Mouse (Mus musculus): ENCODE measurements around the gene Gm11555. TPM values are rescaled to one million over a fixed set of nuclear protein-coding genes. Genes with fewer than 3 reads are reported as not detected.

Gene Gm11555
- total RNA-seq (2023), result not detected in 2 replicates

GRCm38 (mm10) chr11:99650136-99650535, at the start of gene Gm11555:
TSS of gene Gm11555 (minus strand) at chr11:99650236.

GRCm38 (mm10) chr11:99690463-99690862, 40.4 kb upstream of the Gm11555 start, which contains the start of gene Gm14190:
TSS of gene Gm14190 (minus strand) at chr11:99690740.

GRCm38 (mm10) chr11:99665860-99666259, 15.8 kb upstream of the Gm11555 start, which contains the start of gene Krtap4-6:
TSS of gene Krtap4-6 (minus strand) at chr11:99665960.

GRCm38 (mm10) chr11:99658467-99659010, 8.5 kb upstream of the Gm11555 start, which contains the start of gene Gm11563:
TSS of gene Gm11563 (minus strand) at chr11:99658960.

GRCm38 (mm10) chr11:99643635-99644139, 6.3 kb downstream of the Gm11555 start, which contains the start of gene Krtap4-7:
TSS of gene Krtap4-7 (minus strand) at chr11:99644089.

GRCm38 (mm10) chr11:99634653-99635134, 15.3 kb downstream of the Gm11555 start, which contains the start of gene Krtap4-2:
TSS of gene Krtap4-2 (minus strand) at chr11:99635084.

GRCm38 (mm10) chr11:99628138-99628537, 21.9 kb downstream of the Gm11555 start, which contains the start of gene Krtap4-1:
TSS of gene Krtap4-1 (minus strand) at chr11:99628238.

GRCm38 (mm10) chr11:99620335-99620734, 29.7 kb downstream of the Gm11555 start, which contains the start of gene Gm11562:
TSS of gene Gm11562 (minus strand) at chr11:99620435.

GRCm38 (mm10) chr11:99614796-99615363, 35.2 kb downstream of the Gm11555 start, which contains the start of gene Krtap2-4:
TSS of gene Krtap2-4 (minus strand) at chr11:99614846.

GRCm38 (mm10) chr11:99610089-99610488, 39.9 kb downstream of the Gm11555 start, which contains the start of gene Gm11937:
TSS of gene Gm11937 (minus strand) at chr11:99610189.

GRCm38 (mm10) chr11:99603208-99603607, 46.8 kb downstream of the Gm11555 start, which contains the start of gene Gm11938:
TSS of gene Gm11938 (minus strand) at chr11:99603308.

Other genes starting within 250 kb of the Gm11555 start
- not detected in 2 replicates for gene Krt12, start 228.0 kb downstream of the Gm11555 start, total RNA-seq (2023)
- gene Krt20, start 212.1 kb downstream of the Gm11555 start, total RNA-seq (2023), result not detected in 2 replicates
- not detected in 2 replicates for gene Krt23, start 157.1 kb downstream of the Gm11555 start, total RNA-seq (2023)
- gene Krt39, start 128.9 kb downstream of the Gm11555 start, total RNA-seq (2023), result not detected in 2 replicates
- gene Krt40, start 107.1 kb downstream of the Gm11555 start, total RNA-seq (2023), result not detected in 2 replicates
- gene Krtap3-3, start 99.4 kb downstream of the Gm11555 start, total RNA-seq (2023), result not detected in 2 replicates
- not detected in 2 replicates for gene Krtap3-2, start 93.4 kb downstream of the Gm11555 start, total RNA-seq (2023)
- gene Gm11939, start 90.8 kb downstream of the Gm11555 start, total RNA-seq (2023), result not detected in 2 replicates
- gene Krtap3-1, start 83.6 kb downstream of the Gm11555 start, total RNA-seq (2023), result not detected in 2 replicates
- gene Krtap1-5, start 69.2 kb downstream of the Gm11555 start, total RNA-seq (2023), result not detected in 2 replicates
- not detected in 2 replicates for gene Krtap1-4, start 66.6 kb downstream of the Gm11555 start, total RNA-seq (2023)
- gene Krtap1-3, start 58.9 kb downstream of the Gm11555 start, total RNA-seq (2023), result not detected in 2 replicates
- gene Krtap9-3, start 52.1 kb downstream of the Gm11555 start, total RNA-seq (2023), result not detected in 2 replicates
- gene Gm11938, start 46.9 kb downstream of the Gm11555 start, total RNA-seq (2023), result not detected in 2 replicates
- gene Gm11937, start 40.0 kb downstream of the Gm11555 start, total RNA-seq (2023), result not detected in 2 replicates
- gene Krtap2-4, start 35.4 kb downstream of the Gm11555 start, total RNA-seq (2023), result not detected in 2 replicates
- gene Gm11562, start 29.8 kb downstream of the Gm11555 start, total RNA-seq (2023), result not detected in 2 replicates
- not detected in 2 replicates for gene Krtap4-1, start 22.0 kb downstream of the Gm11555 start, total RNA-seq (2023)
- not detected in 2 replicates for gene Krtap4-2, start 15.2 kb downstream of the Gm11555 start, total RNA-seq (2023)
- gene Krtap4-7, start 6.1 kb downstream of the Gm11555 start, total RNA-seq (2023), result not detected in 2 replicates
- gene Gm11563, start 8.7 kb upstream of the Gm11555 start, total RNA-seq (2023), result not detected in 2 replicates
- gene Krtap4-6, start 15.7 kb upstream of the Gm11555 start, total RNA-seq (2023), result not detected in 2 replicates
- not detected in 2 replicates for gene Gm14190, start 40.5 kb upstream of the Gm11555 start, total RNA-seq (2023)
- not detected in 2 replicates for gene Gm14180, start 84.1 kb upstream of the Gm11555 start, total RNA-seq (2023)
- gene Gm11595, start 122.7 kb upstream of the Gm11555 start, total RNA-seq (2023), result not detected in 2 replicates
- gene Krtap4-8, start 130.5 kb upstream of the Gm11555 start, total RNA-seq (2023), result not detected in 2 replicates
- gene Krtap4-9, start 135.0 kb upstream of the Gm11555 start, total RNA-seq (2023), result not detected in 2 replicates
- gene Gm11596, start 143.2 kb upstream of the Gm11555 start, total RNA-seq (2023), result not detected in 2 replicates
- not detected in 2 replicates for gene Gm11569, start 148.7 kb upstream of the Gm11555 start, total RNA-seq (2023)
- not detected in 2 replicates for gene Gm11554, start 154.2 kb upstream of the Gm11555 start, total RNA-seq (2023)
- gene Krtap4-13, start 159.7 kb upstream of the Gm11555 start, total RNA-seq (2023), result not detected in 2 replicates
- not detected in 2 replicates for gene Gm11564, start 165.4 kb upstream of the Gm11555 start, total RNA-seq (2023)
- not detected in 2 replicates for gene 2300003K06Rik, start 187.8 kb upstream of the Gm11555 start, total RNA-seq (2023)
- gene Krtap4-16, start 201.4 kb upstream of the Gm11555 start, total RNA-seq (2023), result not detected in 2 replicates
- gene Gm11568, start 207.7 kb upstream of the Gm11555 start, total RNA-seq (2023), result not detected in 2 replicates
- gene Gm11559, start 214.2 kb upstream of the Gm11555 start, total RNA-seq (2023), result not detected in 2 replicates
- not detected in 2 replicates for gene Krtap9-1, start 223.2 kb upstream of the Gm11555 start, total RNA-seq (2023)
- not detected in 2 replicates for gene Gm11567, start 229.0 kb upstream of the Gm11555 start, total RNA-seq (2023)

Measured in neutrophil, adult 65 days (primary cell).